Mouse (Mus musculus) splenic B cell, adult 2 months (primary cell): ENCODE data around the gene Ino80e.

Source experiments
- DNase-seq: peaks from one replicate; pipeline ENCODE4 v3.0.0-alpha.2; 2011; ENCODE audit warnings: low read depth, low spot score
- H3K27me3 ChIP-seq: 2 replicates; pipeline ENCODE4 v1.6.1; 2012; ENCODE audit warnings: mild to moderate bottlenecking, low read length, moderate library complexity, mixed read lengths; ENCODE audit not compliant: control insufficient read depth, poor library complexity, insufficient read depth, severe bottlenecking
- H3K36me3 ChIP-seq: 2 replicates; pipeline ENCODE4 v1.6.1; 2012; ENCODE audit warnings: mild to moderate bottlenecking, low read length, moderate library complexity, mixed read lengths; ENCODE audit not compliant: control insufficient read depth, poor library complexity, insufficient read depth, severe bottlenecking

Gene Ino80e

GRCm38 (mm10) chr7:126869780-126870519, 7.8 kb upstream of the Ino80e start:
- no peaks in the 10 kb centered on the region for H3K27me3 ChIP-seq
- no peak for DNase-seq

GRCm38 (mm10) chr7:126868003-126868402, 5.8 kb upstream of the Ino80e start:
- H3K27me3 ChIP-seq = no peaks in the 10 kb centered on the region
- peaks cover 17% of the 10 kb centered on the region for H3K36me3 ChIP-seq
- no peak for DNase-seq

More at GRCm38 (mm10) chr7:126869780-126870519, 7.8 kb upstream of the Ino80e start:
- H3K36me3 ChIP-seq = peaks cover 22% of the 10 kb centered on the region

GRCm38 (mm10) chr7:126867534-126867933, 5.4 kb upstream of the Ino80e start:
- no peaks in the 10 kb centered on the region for H3K27me3 ChIP-seq
- DNase-seq = no peak
- H3K36me3 ChIP-seq = peaks cover 17% of the 10 kb centered on the region

- no peaks in the 10 kb centered on the region; the same call in 1 of the 2 replicates for H3K27me3 ChIP-seq
- DNase-seq = no peak
- H3K36me3 ChIP-seq = peaks cover 7% of the 10 kb centered on the region
Measured at GRCm38 (mm10) chr7:126863791-126864190, 1.6 kb upstream of the Ino80e start.

- peaks cover 7% of the 10 kb centered on the region for H3K36me3 ChIP-seq
- no peaks in the 10 kb centered on the region; the same call in 1 of the 2 replicates for H3K27me3 ChIP-seq
- peak; percentile 93 for DNase-seq
Measured at GRCm38 (mm10) chr7:126861429-126862130, 597 bp downstream of the Ino80e start, which contains the start of gene Hirip3. Gene Hirip3, plus strand, starts transcription at chr7:126861972.

GRCm38 (mm10) chr7:126860987-126861386, 1.2 kb downstream of the Ino80e start:
- DNase-seq = no peak
- H3K36me3 ChIP-seq = peaks cover 7% of the 10 kb centered on the region
- no peaks in the 10 kb centered on the region; the same call in 1 of the 2 replicates for H3K27me3 ChIP-seq

- Histone ChIP-seq H3K36me3 (peaks cover 13% of the 10 kb centered on the region), H3K27me3 (no peaks in the 10 kb centered on the region; the same call in 1 of the 2 replicates)
- DNase-seq = no peak
Measured at GRCm38 (mm10) chr7:126856741-126857420, 5.3 kb downstream of the Ino80e start.

GRCm38 (mm10) chr7:126855641-126856040, 6.5 kb downstream of the Ino80e start:
- no peaks in the 10 kb centered on the region; the same call in 1 of the 2 replicates for H3K27me3 ChIP-seq
- peaks cover 13% of the 10 kb centered on the region for H3K36me3 ChIP-seq
- DNase-seq = no peak

GRCm38 (mm10) chr7:126853454-126853853, 8.7 kb downstream of the Ino80e start:
- DNase-seq = no peak
- Histone ChIP-seq H3K27me3 (no peaks in the 10 kb centered on the region), H3K36me3 (peaks cover 13% of the 10 kb centered on the region)

GRCm38 (mm10) chr7:126851192-126851591, 11.0 kb downstream of the Ino80e start:
- H3K27me3 ChIP-seq = no peaks in the 10 kb centered on the region; the same call in 1 of the 2 replicates
- H3K36me3 ChIP-seq = peaks cover 8% of the 10 kb centered on the region
- no peak for DNase-seq

GRCm38 (mm10) chr7:126850161-126850560, 12.0 kb downstream of the Ino80e start:
- DNase-seq = no peak
- no peaks in the 10 kb centered on the region; the same call in 1 of the 2 replicates for H3K27me3 ChIP-seq
- peaks cover 8% of the 10 kb centered on the region for H3K36me3 ChIP-seq

GRCm38 (mm10) chr7:126848794-126849193, 13.4 kb downstream of the Ino80e start:
- Histone ChIP-seq H3K36me3 (peaks cover 5% of the 10 kb centered on the region), H3K27me3 (no peaks in the 10 kb centered on the region; the same call in 1 of the 2 replicates)
- no peak for DNase-seq

GRCm38 (mm10) chr7:126847421-126848398, 14.5 kb downstream of the Ino80e start:
- no peak for DNase-seq
- Histone ChIP-seq H3K27me3 (no peaks in the 10 kb centered on the region; the same call in 1 of the 2 replicates), H3K36me3 (no peaks in the 10 kb centered on the region)

- DNase-seq = no peak
- Histone ChIP-seq H3K36me3 (no peaks in the 10 kb centered on the region), H3K27me3 (no peaks in the 10 kb centered on the region; the same call in 1 of the 2 replicates)
Measured at GRCm38 (mm10) chr7:126847116-126847420, 15.1 kb downstream of the Ino80e start, which contains the start of gene Doc2a. Gene Doc2a, plus strand, starts transcription at chr7:126847416.
